Mouse (Mus musculus): ENCODE results near the gene Coro7. TPM values are rescaled to one million over a fixed set of nuclear protein-coding genes. Genes with fewer than 3 reads are reported as not detected.
A peak's percentile ranks its signal among the peaks of the same experiment; 100 is the strongest.
"Not testable (repeated sequence)": the region's sequence is repeated elsewhere in the genome, so short reads cannot be mapped to it uniquely, and the experiment has no call there.

The Coro7 gene
- polyA plus RNA-seq, 1 experiment from 2014 or later = 10.3 TPM

DNA sequence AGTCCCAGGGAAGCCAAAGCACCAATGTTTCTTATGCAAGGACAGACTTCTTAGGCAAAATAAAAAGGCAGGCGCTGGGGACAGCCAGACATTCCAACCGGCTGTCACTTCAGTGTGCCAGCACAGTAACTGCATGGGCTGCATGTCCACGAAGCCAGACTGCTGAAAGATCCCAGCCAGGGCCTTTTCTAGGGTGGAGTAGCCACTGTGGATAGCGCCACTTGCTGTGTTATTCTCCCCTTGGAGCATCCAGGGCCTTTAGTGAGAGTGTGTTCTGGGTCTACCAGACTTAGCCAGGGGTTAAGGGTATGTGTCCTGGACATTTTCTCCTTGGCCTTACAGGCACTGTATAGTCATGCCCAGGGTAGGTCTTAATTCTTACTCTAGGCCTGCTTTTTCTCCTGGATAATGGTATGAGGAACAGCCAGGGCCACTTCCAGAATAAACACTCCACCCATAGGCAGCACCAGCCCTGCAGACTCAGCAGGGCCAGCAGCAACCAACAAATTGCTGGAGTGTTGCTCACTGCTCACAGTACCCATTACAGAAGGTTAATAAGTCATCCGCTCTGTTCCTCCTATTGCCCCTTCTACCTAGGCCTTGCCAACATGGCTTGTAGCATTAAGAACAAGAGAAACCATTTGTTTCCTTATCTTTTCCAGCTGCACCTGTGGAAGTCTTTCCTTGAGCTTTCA, 91.9 kb downstream of the Coro7 start:
- no peaks in the 10 kb centered on the region for H3K36me3 ChIP-seq (replicated peaks; ENCODE audit: insufficient read depth, low read length)
- peak overlapping the region; percentile 64; the same call in 1 of the 2 replicates for H3K27ac ChIP-seq (ENCODE audit: low read depth)
- H3K9ac ChIP-seq (replicated peaks) = peak overlapping the region; percentile 58; the same call in 1 of the 2 replicates
- no peaks in the 10 kb centered on the region for H3K27me3 ChIP-seq (ENCODE audit: insufficient read depth, low read length)
- no peak for ATAC-seq
- no peak overlapping the region for H3K4me3 ChIP-seq (ENCODE audit: low read depth, low read length)
- DNase-seq = no peak
- no peaks in the 10 kb centered on the region for H3K9me3 ChIP-seq (ENCODE audit: low read length)
- peaks cover 24% of the 10 kb centered on the region for H3K4me1 ChIP-seq (ENCODE audit: insufficient read depth)
- TF ChIP-seq EP300 (IDR thresholded peaks at IDR 0.05; ENCODE audit: low read depth) = no peak
- TF ChIP-seq CTCF (IDR thresholded peaks at IDR 0.05; ENCODE audit: low read depth) = no peak
- H3K4me2 ChIP-seq (ENCODE audit: low read depth, low read length) = 0 out of 2 replicates have a peak overlapping the region, but pooled peaks have one; percentile 74
- 64% methylated on average over 5 of the region's 5 CpGs for WGBS (ENCODE audit: insufficient replicate concordance)

DNA sequence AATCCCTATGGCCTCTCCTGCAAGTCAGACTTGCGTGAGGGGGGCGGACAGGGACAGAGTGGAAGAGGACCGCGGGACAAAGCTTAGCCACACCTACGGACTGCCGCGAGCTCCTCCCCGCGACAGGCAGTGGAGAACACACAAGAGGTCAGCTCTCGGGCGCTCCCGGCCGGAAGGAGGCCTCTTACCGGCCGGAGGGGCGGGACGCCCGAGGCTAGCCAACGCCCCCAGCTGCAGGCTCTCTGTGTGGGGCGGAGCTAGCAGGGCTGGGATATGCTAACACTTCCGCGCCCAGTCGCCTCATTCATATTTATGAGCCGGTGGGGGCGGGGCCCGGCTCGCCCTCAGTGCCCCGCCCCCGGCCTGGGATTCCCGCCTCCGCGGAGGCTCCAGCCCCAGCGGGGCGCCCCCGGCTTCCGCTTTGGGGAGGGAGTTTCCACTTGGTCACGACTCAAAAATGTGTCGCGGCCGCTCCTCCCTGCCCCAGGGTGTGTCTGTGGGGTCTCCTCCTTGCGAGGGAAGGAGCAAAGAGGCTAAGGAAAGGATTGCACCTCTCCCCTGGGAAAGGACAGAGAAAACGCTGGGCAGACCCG, 93.0 kb downstream of the Coro7 start:
- WGBS (ENCODE audit: insufficient replicate concordance) = 1% methylated on average over 42 of the region's 43 CpGs
- peak; percentile 39; the same call in 1 of the 2 replicates for TF ChIP-seq CTCF (IDR thresholded peaks at IDR 0.05; ENCODE audit: low read depth)
- peak; percentile 56; the same call in 1 of the 2 replicates for TF ChIP-seq EP300 (IDR thresholded peaks at IDR 0.05; ENCODE audit: low read depth)
- H3K9ac ChIP-seq (replicated peaks) = peak overlapping the region; percentile 58
- peak overlapping the region; percentile 47 for H3K4me3 ChIP-seq (ENCODE audit: low read depth, low read length)
- H3K4me2 ChIP-seq (ENCODE audit: low read depth, low read length) = peak overlapping the region; percentile 74
- H3K36me3 ChIP-seq (replicated peaks; ENCODE audit: insufficient read depth, low read length) = no peaks in the 10 kb centered on the region
- peak; percentile 100 for ATAC-seq
- H3K27ac ChIP-seq (ENCODE audit: low read depth) = peak overlapping the region; percentile 64
- H3K27me3 ChIP-seq (ENCODE audit: insufficient read depth, low read length) = no peaks in the 10 kb centered on the region
- peaks cover 24% of the 10 kb centered on the region for H3K4me1 ChIP-seq (ENCODE audit: insufficient read depth)
- no peaks in the 10 kb centered on the region for H3K9me3 ChIP-seq (ENCODE audit: low read length)
- DNase-seq = peak; percentile 97

DNA sequence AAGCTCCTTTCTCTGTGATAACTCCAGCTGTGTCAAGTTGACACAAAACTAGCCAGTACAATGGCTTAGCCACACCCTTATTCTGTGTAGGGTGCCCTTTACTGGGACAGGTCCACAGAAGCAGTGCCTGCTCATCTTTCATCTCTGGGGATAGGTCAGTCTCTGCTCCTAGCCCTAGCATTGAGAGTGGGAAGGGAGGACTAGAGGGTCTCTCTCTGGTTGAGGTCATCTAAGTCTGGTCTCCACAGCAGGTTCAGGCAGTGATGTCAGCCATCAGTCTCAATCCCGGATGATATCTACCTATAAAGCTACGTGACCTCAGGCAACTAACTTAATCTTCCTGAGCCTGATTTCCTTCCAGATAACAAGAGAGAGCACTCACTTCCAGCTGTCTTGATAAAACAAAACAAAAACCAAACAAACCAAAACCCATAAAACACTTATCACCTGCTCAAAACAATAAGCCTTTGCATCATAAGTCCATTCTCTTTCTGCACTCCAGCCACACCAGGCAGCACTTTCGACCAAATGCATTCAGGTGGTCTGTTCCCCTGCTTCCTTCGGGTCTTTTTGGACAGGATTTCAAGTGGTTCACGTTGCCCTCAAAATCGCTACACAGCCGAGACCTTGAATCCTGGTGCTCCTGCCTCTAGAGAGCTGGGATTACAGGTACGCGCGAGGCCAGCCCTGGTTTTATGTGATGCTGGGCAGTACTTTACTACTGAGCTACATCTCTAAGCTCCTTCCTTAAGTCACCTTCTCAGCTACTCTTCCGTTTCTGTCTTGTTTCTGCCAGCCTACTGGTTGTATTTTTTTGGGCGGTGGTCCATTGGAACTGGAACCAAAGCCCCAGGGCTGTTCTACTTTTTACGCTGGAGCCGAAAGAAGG, 93.7 kb downstream of the Coro7 start:
- Histone ChIP-seq H3K4me1 (ENCODE audit: insufficient read depth) (peaks cover 24% of the 10 kb centered on the region), H3K36me3 (replicated peaks; ENCODE audit: insufficient read depth, low read length) (no peaks in the 10 kb centered on the region), H3K27ac (ENCODE audit: low read depth) (peak overlapping the region; percentile 61), H3K9me3 (ENCODE audit: low read length) (no peaks in the 10 kb centered on the region), H3K27me3 (ENCODE audit: insufficient read depth, low read length) (no peaks in the 10 kb centered on the region), H3K9ac (replicated peaks) (peak overlapping the region; percentile 58), H3K4me2 (ENCODE audit: low read depth, low read length) (peak overlapping the region; percentile 74), H3K4me3 (ENCODE audit: low read depth, low read length) (peak overlapping the region; percentile 47)
- ATAC-seq (0 out of 2 replicates have a peak, but pooled peaks have one; percentile 8), DNase-seq (no peak)
- 9% methylated on average over 14 of the region's 14 CpGs for WGBS (ENCODE audit: insufficient replicate concordance)
- no peak for TF ChIP-seq CTCF (IDR thresholded peaks at IDR 0.05; ENCODE audit: low read depth)
- TF ChIP-seq EP300 (IDR thresholded peaks at IDR 0.05; ENCODE audit: low read depth) = no peak

DNA sequence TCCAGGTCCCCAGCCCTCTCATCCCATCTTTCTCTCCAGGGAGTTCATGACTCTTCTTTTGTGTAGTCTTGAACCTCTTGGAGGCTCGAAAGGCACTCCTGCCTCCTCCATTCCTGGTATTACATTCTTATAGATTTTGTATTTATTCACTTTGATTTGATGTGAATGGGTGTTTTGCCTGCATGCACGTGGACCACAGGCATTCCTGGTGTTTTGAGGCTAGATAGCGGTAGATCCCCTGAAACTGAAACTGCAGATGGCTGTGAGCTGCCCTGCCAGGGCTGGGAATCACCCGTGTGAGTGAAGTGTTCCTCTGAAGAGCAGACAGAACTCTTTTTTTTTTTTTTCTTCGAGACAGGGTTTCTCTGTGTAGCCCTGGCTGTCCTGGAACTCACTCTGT, 95.1 kb downstream of the Coro7 start:
- H3K27me3 ChIP-seq (ENCODE audit: insufficient read depth, low read length) = no peaks in the 10 kb centered on the region
- 50% methylated on average over 5 of the region's 5 CpGs for WGBS (ENCODE audit: insufficient replicate concordance)
- H3K27ac ChIP-seq (ENCODE audit: low read depth) = no peak overlapping the region
- no peak overlapping the region for H3K4me2 ChIP-seq (ENCODE audit: low read depth, low read length)
- H3K9me3 ChIP-seq (ENCODE audit: low read length) = no peaks in the 10 kb centered on the region
- H3K4me3 ChIP-seq (ENCODE audit: low read depth, low read length) = no peak overlapping the region
- H3K9ac ChIP-seq (replicated peaks) = no peak overlapping the region
- peaks cover 24% of the 10 kb centered on the region for H3K4me1 ChIP-seq (ENCODE audit: insufficient read depth)
- no peaks in the 10 kb centered on the region for H3K36me3 ChIP-seq (replicated peaks; ENCODE audit: insufficient read depth, low read length)
- no peak for TF ChIP-seq CTCF (IDR thresholded peaks at IDR 0.05; ENCODE audit: low read depth)
- TF ChIP-seq EP300 (IDR thresholded peaks at IDR 0.05; ENCODE audit: low read depth) = no peak
- DNase-seq (no peak), ATAC-seq (no peak)

DNA sequence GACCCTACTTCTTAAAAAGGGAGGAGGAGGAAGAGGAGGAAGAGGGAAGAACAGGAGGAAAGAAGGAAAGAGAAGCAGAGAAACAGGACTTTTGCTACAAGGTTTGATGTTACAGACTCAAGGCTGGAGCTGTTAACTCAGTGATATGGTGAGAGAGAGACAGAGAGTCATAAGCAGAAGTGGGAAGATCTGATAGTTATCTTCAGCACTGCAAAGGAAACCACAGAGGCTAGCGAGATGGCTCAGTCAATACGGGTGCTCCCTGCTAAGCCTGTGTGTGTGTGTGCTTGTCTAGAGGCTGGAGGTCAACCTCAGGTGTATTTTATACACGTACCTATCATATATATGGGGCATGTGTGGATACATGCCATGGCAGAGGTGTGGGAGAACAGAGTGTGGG, 95.8 kb downstream of the Coro7 start:
- TF ChIP-seq CTCF (IDR thresholded peaks at IDR 0.05; ENCODE audit: low read depth) (no peak), EP300 (IDR thresholded peaks at IDR 0.05; ENCODE audit: low read depth) (no peak)
- Histone ChIP-seq H3K9me3 (ENCODE audit: low read length) (no peaks in the 10 kb centered on the region), H3K9ac (replicated peaks) (no peak overlapping the region), H3K27me3 (ENCODE audit: insufficient read depth, low read length) (no peaks in the 10 kb centered on the region), H3K27ac (ENCODE audit: low read depth) (no peak overlapping the region), H3K4me1 (ENCODE audit: insufficient read depth) (peaks cover 24% of the 10 kb centered on the region), H3K4me2 (ENCODE audit: low read depth, low read length) (0 out of 2 replicates have a peak overlapping the region, but pooled peaks have one; percentile 6), H3K4me3 (ENCODE audit: low read depth, low read length) (no peak overlapping the region), H3K36me3 (replicated peaks; ENCODE audit: insufficient read depth, low read length) (no peaks in the 10 kb centered on the region)
- ATAC-seq = no peak
- 22% methylated on average over 3 of the region's 3 CpGs for WGBS (ENCODE audit: insufficient replicate concordance)
- DNase-seq = no peak

DNA sequence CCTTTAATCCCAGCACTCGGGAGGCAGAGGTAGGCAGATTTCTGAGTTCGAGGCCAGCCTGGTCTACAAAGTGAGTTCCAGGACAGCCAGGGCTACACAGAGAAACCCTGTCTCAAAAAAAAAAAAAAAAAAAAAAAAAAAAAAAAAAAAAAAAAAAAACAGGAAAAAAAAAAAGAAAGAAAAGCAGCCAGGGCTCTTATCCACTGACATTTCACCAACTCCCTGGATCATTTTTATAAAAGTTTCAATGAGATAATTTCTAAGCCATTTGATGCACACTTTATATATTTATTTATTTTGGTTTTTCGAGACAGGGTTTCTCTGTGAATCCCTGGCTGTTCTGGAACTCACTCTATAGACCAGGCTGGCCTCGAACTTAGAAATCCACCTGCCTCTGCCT, 98.4 kb downstream of the Coro7 start:
- 84% methylated on average over 3 of the region's 4 CpGs for WGBS (ENCODE audit: insufficient replicate concordance)
- not testable (repeated sequence) for H3K4me3 ChIP-seq (ENCODE audit: low read depth, low read length); H3K27ac ChIP-seq (ENCODE audit: low read depth); H3K27me3 ChIP-seq (ENCODE audit: insufficient read depth, low read length); ATAC-seq; H3K9ac ChIP-seq (replicated peaks); H3K4me2 ChIP-seq (ENCODE audit: low read depth, low read length); H3K9me3 ChIP-seq (ENCODE audit: low read length); DNase-seq; H3K36me3 ChIP-seq (replicated peaks; ENCODE audit: insufficient read depth, low read length)
- peaks cover 11% of the 10 kb centered on the region; the same call in 1 of the 2 replicates for H3K4me1 ChIP-seq (ENCODE audit: insufficient read depth)
